Mouse (Mus musculus): ENCODE data around the gene Gm28230. TPM values are rescaled to one million over a fixed set of nuclear protein-coding genes. Genes with fewer than 3 reads are reported as not detected.

Gm28230 gene
- polyA plus RNA-seq (2015; fragmentation: Nextera tagmentation; extraction: Ambion mirVana): 1.3 and 2.1 TPM in 2 replicates

DNA sequence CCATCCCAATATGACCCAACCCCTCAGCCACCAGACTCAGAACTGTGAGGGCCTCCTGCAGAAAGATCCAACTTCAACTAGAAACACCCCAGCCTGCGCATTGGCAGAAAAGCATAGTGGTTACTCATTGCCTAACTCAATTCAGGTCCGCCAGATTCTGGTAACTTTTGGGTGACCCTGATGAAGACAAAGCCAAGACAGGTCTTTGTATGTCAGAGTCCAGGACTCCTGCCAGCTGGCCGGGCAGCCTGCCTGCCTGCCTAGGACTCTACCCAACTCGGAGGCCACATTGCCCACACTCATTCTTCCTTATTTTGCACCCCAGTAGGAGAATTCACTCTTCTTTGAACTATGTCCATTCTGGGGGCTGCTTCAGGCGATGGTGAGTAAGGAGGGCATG lies at the start of gene Gm28230:
TSS of gene Gm28230 (plus strand) at position 178 of the 400 bp plus-strand sequence.
- H3K9me3 ChIP-seq (ENCODE audit: low read length): no peaks in the 10 kb centered on the region
- peak within 1 kb of the TSS; percentile 45 for H3K4me3 ChIP-seq (ENCODE audit: low read length)
- H3K9ac ChIP-seq (replicated peaks; ENCODE audit: low read length): peak within 1 kb of the TSS; percentile 71
- peaks cover 7% of the 10 kb centered on the region; the same call in 1 of the 2 replicates for H3K36me3 ChIP-seq (ENCODE audit: insufficient read depth, low read length)
- H3K4me2 ChIP-seq (replicated peaks; ENCODE audit: low read depth, low read length): peak within 1 kb of the TSS; percentile 60
- H3K4me1 ChIP-seq (ENCODE audit: insufficient read depth, low read length): peaks cover 76% of the 10 kb centered on the region
- WGBS: 56% methylated on average over 5 of the region's 5 CpGs
- peak within 1 kb of the TSS; percentile 85 for H3K27ac ChIP-seq (ENCODE audit: low read length)
- no peak for ATAC-seq (ENCODE audit: low FRiP score, low TSS enrichment)
- H3K27me3 ChIP-seq (ENCODE audit: insufficient read depth, low read length): no peaks in the 10 kb centered on the region

GRCm38 (mm10) chr2:74677106-74677505 lies 49.4 kb upstream of the Gm28230 start:
- Histone ChIP-seq H3K9ac (replicated peaks; ENCODE audit: low read length) (no peak overlapping the region), H3K27me3 (ENCODE audit: insufficient read depth, low read length) (peaks cover 54% of the 10 kb centered on the region), H3K36me3 (ENCODE audit: insufficient read depth, low read length) (no peaks in the 10 kb centered on the region), H3K4me3 (ENCODE audit: low read length) (no peak overlapping the region), H3K27ac (ENCODE audit: low read length) (peak overlapping the region; percentile 63), H3K9me3 (ENCODE audit: low read length) (no peaks in the 10 kb centered on the region), H3K4me1 (ENCODE audit: insufficient read depth, low read length) (peaks cover 56% of the 10 kb centered on the region), H3K4me2 (replicated peaks; ENCODE audit: low read depth, low read length) (peak overlapping the region; percentile 11)
- ATAC-seq (ENCODE audit: low FRiP score, low TSS enrichment): no peak
- 38% methylated on average over 2 of the region's 2 CpGs for WGBS

GRCm38 (mm10) chr2:74678891-74679595 lies 47.5 kb upstream of the Gm28230 start, which contains the start of gene Hoxd11:
TSS of gene Hoxd11 (plus strand) at chr2:74679557.
- Histone ChIP-seq H3K4me1 (ENCODE audit: insufficient read depth, low read length) (peaks cover 40% of the 10 kb centered on the region), H3K9ac (replicated peaks; ENCODE audit: low read length) (peak within 1 kb of the TSS; percentile 89), H3K4me2 (replicated peaks; ENCODE audit: low read depth, low read length) (peak within 1 kb of the TSS; percentile 61), H3K27ac (ENCODE audit: low read length) (peak within 1 kb of the TSS; percentile 92), H3K27me3 (ENCODE audit: insufficient read depth, low read length) (peaks cover 35% of the 10 kb centered on the region), H3K9me3 (ENCODE audit: low read length) (no peaks in the 10 kb centered on the region), H3K36me3 (ENCODE audit: insufficient read depth, low read length) (no peaks in the 10 kb centered on the region), H3K4me3 (ENCODE audit: low read length) (peak within 1 kb of the TSS; percentile 63)
- ATAC-seq (ENCODE audit: low FRiP score, low TSS enrichment): no peak
- 3% methylated on average over 15 of the region's 15 CpGs for WGBS

DNA sequence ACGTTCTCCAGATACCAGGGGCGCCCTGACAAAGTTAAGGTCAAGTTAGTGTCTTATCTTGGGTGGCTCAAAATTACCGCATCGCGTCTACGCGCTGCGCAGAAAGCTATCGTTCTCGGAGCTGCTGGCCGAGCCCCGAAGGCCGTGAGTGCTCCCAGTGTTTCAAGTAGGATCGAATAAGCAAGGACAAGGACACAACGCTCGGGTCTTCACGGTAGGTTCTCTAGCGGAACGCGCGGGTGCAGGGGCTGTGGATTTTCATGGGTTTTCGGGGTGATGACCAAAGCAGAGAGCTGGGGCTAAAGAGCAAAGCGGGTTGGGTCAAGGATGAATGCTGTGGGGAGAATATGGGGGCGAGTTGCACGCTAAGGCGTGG lies 46.9 kb upstream of the Gm28230 start:
- Histone ChIP-seq H3K4me3 (ENCODE audit: low read length) (peak overlapping the region; percentile 63), H3K27ac (ENCODE audit: low read length) (peak overlapping the region; percentile 92), H3K4me1 (ENCODE audit: insufficient read depth, low read length) (peaks cover 40% of the 10 kb centered on the region), H3K9ac (replicated peaks; ENCODE audit: low read length) (peak overlapping the region; percentile 89), H3K27me3 (ENCODE audit: insufficient read depth, low read length) (peaks cover 31% of the 10 kb centered on the region), H3K9me3 (ENCODE audit: low read length) (no peaks in the 10 kb centered on the region), H3K4me2 (replicated peaks; ENCODE audit: low read depth, low read length) (peak overlapping the region; percentile 61), H3K36me3 (ENCODE audit: insufficient read depth, low read length) (no peaks in the 10 kb centered on the region)
- no peak; the same call in 1 of the 2 replicates for ATAC-seq (ENCODE audit: low FRiP score, low TSS enrichment)
- WGBS: under 1% methylated on average over 26 of the region's 26 CpGs

GRCm38 (mm10) chr2:74679980-74680379 lies 46.5 kb upstream of the Gm28230 start:
- Histone ChIP-seq H3K4me3 (ENCODE audit: low read length) (peak overlapping the region; percentile 63), H3K4me1 (ENCODE audit: insufficient read depth, low read length) (peaks cover 40% of the 10 kb centered on the region), H3K27me3 (ENCODE audit: insufficient read depth, low read length) (peaks cover 27% of the 10 kb centered on the region)

DNA sequence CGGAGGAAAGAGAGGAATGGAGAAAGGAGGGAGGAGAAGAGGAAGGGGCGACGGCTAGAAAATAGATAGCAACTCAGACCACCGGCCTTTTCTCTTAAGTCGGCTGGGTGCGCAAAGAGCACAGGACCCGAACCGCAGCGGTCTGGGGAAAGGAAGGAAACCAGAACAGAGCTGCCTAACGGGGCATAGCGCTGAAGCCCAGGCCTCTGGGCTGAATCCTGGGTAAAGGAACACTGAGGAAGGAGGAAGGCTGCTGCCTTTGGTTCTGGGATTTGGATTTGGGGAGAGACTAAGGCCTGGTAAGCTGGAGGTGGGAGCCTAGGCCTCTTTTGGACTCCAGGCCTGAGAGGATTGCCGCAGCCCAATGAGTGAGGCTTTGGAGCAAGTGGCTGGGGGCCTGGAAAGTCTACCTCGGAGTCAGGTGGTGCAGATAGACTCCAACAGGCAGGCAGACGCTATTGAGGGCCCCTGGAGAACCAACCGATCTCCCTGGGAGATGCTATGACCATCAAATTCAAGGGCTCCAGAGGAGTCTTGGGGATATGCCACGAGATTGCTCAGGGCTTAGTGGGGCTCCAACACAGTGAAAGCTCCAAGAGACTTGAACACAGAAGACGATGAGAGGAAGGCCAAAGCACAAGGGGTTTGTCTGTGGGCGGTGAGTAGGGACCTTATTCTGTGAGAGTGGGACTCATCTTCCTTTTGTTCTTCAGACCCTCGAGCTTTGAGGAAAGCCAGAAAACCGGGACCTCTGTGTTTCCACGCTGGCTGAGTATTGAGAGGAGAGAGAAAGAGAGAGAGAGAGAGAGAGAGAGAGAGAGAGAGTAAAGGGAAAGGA lies 45.7 kb upstream of the Gm28230 start:
- peaks cover 20% of the 10 kb centered on the region for H3K27me3 ChIP-seq (ENCODE audit: insufficient read depth, low read length)
- WGBS: 3% methylated on average over 21 of the region's 21 CpGs
- peaks cover 32% of the 10 kb centered on the region for H3K4me1 ChIP-seq (ENCODE audit: insufficient read depth, low read length)
- no peaks in the 10 kb centered on the region for H3K9me3 ChIP-seq (ENCODE audit: low read length)
- ATAC-seq (ENCODE audit: low FRiP score, low TSS enrichment): no peak
- H3K9ac ChIP-seq (replicated peaks; ENCODE audit: low read length): peak overlapping the region; percentile 89
- H3K4me2 ChIP-seq (replicated peaks; ENCODE audit: low read depth, low read length): peak overlapping the region; percentile 61
- H3K27ac ChIP-seq (ENCODE audit: low read length): peak overlapping the region; percentile 92
- no peaks in the 10 kb centered on the region for H3K36me3 ChIP-seq (ENCODE audit: insufficient read depth, low read length)
- H3K4me3 ChIP-seq (ENCODE audit: low read length): peak overlapping the region; percentile 63

More at GRCm38 (mm10) chr2:74679980-74680379, 46.5 kb upstream of the Gm28230 start:
- no peak for ATAC-seq (ENCODE audit: low FRiP score, low TSS enrichment)
- H3K27ac ChIP-seq (ENCODE audit: low read length): peak overlapping the region; percentile 92
- H3K4me2 ChIP-seq (replicated peaks; ENCODE audit: low read depth, low read length): peak overlapping the region; percentile 61
- H3K36me3 ChIP-seq (ENCODE audit: insufficient read depth, low read length): no peaks in the 10 kb centered on the region
- peak overlapping the region; percentile 89 for H3K9ac ChIP-seq (replicated peaks; ENCODE audit: low read length)
- no peaks in the 10 kb centered on the region for H3K9me3 ChIP-seq (ENCODE audit: low read length)
- under 1% methylated on average over 23 of the region's 23 CpGs for WGBS

GRCm38 (mm10) chr2:74681594-74682531 lies 44.7 kb upstream of the Gm28230 start:
- Histone ChIP-seq H3K27me3 (ENCODE audit: insufficient read depth, low read length) (peaks cover 10% of the 10 kb centered on the region; the same call in 1 of the 2 replicates), H3K9me3 (ENCODE audit: low read length) (no peaks in the 10 kb centered on the region), H3K4me3 (ENCODE audit: low read length) (peak overlapping the region; percentile 63), H3K4me2 (replicated peaks; ENCODE audit: low read depth, low read length) (peak overlapping the region; percentile 61), H3K36me3 (ENCODE audit: insufficient read depth, low read length) (no peaks in the 10 kb centered on the region), H3K9ac (replicated peaks; ENCODE audit: low read length) (peak overlapping the region; percentile 89), H3K4me1 (ENCODE audit: insufficient read depth, low read length) (peaks cover 21% of the 10 kb centered on the region), H3K27ac (ENCODE audit: low read length) (peak overlapping the region; percentile 92)
- 0% methylated on average over 74 of the region's 78 CpGs for WGBS
- ATAC-seq (ENCODE audit: low FRiP score, low TSS enrichment): peak; percentile 63

DNA sequence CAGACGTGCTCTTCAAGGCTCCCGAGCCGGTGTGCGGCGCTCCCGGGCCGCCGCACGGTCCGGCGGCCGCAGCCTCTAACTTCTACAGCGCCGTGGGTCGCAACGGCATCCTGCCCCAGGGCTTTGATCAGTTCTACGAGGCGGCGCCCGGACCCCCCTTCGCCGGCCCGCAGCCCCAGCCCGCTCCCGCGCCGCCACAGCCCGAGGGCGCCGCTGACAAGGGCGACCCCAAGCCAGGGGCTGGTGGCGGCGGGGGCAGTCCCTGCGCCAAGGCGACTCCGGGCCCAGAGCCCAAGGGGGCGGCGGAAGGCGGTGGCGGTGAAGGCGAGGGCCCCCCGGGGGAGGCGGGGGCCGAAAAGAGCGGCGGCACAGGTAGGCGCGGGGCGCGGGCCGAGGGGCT lies 43.7 kb upstream of the Gm28230 start:
- Histone ChIP-seq H3K27me3 (ENCODE audit: insufficient read depth, low read length) (peaks cover 9% of the 10 kb centered on the region; the same call in 1 of the 2 replicates), H3K9me3 (ENCODE audit: low read length) (no peaks in the 10 kb centered on the region), H3K4me1 (ENCODE audit: insufficient read depth, low read length) (peaks cover 12% of the 10 kb centered on the region), H3K4me2 (replicated peaks; ENCODE audit: low read depth, low read length) (peak overlapping the region; percentile 61), H3K4me3 (ENCODE audit: low read length) (peak overlapping the region; percentile 63), H3K36me3 (ENCODE audit: insufficient read depth, low read length) (no peaks in the 10 kb centered on the region), H3K27ac (ENCODE audit: low read length) (peak overlapping the region; percentile 92), H3K9ac (replicated peaks; ENCODE audit: low read length) (peak overlapping the region; percentile 89)
- WGBS: under 1% methylated on average over 45 of the region's 51 CpGs
- ATAC-seq (ENCODE audit: low FRiP score, low TSS enrichment): no peak

DNA sequence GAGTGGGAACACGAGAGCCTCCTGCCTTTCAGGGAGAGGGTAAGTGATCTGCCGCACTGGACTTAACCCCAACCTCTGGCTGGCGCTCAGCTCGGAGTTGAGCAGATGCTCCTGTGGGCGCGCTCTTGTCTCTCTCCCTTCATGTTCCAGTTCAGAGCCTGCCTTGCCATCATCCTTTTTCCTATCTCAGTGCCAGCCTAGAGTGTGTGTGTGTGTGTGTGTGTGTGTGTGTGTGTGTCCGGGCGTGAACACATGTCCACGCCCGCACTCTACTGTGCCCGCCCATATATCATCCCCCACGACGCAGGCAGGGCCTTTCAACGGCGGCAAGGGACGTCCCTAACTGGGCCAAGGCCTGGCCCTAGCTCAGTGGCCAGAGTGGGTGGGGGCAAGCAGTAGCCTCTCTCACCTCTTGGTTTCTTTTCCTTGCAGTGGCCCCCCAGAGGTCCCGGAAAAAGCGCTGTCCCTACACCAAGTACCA lies 43.0 kb upstream of the Gm28230 start:
- Histone ChIP-seq H3K4me2 (replicated peaks; ENCODE audit: low read depth, low read length) (peak overlapping the region; percentile 61), H3K27ac (ENCODE audit: low read length) (peak overlapping the region; percentile 92), H3K9me3 (ENCODE audit: low read length) (no peaks in the 10 kb centered on the region), H3K9ac (replicated peaks; ENCODE audit: low read length) (peak overlapping the region; percentile 89), H3K36me3 (ENCODE audit: insufficient read depth, low read length) (no peaks in the 10 kb centered on the region), H3K4me1 (ENCODE audit: insufficient read depth, low read length) (peaks cover 9% of the 10 kb centered on the region; the same call in 1 of the 2 replicates), H3K4me3 (ENCODE audit: low read length) (peak overlapping the region; percentile 63), H3K27me3 (ENCODE audit: insufficient read depth, low read length) (peaks cover 12% of the 10 kb centered on the region)
- ATAC-seq (ENCODE audit: low FRiP score, low TSS enrichment): peak; percentile 40
- WGBS: under 1% methylated on average over 18 of the region's 18 CpGs
